Mouse (Mus musculus) right cerebral cortex, postnatal 10 days (tissue): Measurements from ENCODE around the gene Cryaa.
"Not testable (repeated sequence)": the region's sequence is repeated elsewhere in the genome, so short reads cannot be mapped to it uniquely, and the experiment has no call there.

Source experiments
- DNase-seq, 2 experiments: peaks; one replicate each; pipeline ENCODE4 v3.0.0; 2021; ENCODE audit warnings: low spot score in 2 of 2

Gene Cryaa

DNA sequence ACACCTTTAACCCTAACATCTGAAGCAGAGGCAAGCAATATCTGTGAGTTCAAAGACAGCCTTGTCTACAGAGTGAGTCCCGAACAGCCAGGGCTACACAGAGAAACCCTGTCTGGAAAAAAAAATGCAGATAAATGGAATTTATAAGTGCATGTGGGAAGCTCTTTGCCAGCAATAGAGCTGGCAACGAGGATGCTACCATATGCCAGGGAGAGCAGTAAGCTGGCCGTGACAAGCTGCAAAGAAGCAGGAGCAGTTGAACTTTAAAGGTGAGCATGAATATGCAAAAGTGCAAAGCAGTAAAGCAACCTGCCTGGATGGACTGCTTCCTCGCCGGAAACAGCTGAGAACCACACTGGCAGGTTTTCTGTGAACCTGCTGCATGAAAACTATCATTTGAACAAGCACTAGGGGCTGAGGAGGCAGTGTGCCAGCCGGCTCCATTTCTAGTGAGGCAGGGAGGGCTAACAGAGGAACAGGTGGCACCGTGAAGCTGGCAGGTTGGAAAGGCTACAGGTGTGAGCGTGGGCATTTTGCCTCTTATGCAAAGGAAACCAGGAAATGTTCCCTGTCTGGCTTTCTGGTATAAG, 16.9 kb upstream of the Cryaa start:
- DNase-seq = peak; percentile 87 to 89

DNA sequence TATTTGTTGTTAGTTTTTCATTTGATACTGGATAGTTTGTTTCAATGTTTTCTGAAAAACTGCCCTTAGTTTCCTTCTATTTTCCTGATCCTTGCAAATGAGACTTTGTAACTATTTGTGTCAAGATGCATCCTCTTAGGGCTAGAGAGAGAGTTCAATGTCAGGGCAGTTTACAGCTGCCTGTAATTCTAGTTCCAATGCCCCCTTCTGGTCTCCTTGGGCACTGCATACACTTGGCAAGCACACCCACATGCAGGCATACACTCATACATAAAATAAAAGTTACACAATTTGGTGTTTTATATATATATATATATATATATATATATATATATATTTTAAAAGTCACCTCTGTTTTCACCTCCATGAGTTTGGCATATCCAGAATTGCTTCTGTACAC, 14.8 kb upstream of the Cryaa start:
- DNase-seq = no peak

DNA sequence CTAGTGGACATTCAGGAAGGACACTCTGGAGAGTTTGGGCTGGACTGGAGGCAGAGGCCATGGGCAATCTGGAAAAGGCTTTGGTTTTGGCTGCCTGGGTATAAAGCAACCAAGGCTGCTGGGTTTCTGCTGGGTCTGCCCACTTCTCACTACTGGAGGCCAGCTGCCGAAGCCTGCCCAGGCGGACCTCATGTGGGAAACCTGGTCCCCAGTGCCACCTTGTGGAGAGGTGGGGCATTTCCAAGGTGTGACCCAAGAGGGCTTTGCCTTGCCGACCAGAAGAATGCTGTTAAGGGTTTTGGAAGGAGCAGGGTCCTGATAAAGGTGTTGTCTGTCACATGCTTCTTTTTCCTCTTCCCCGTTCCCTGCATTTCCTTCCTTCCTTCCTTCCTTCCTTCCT, 12.8 kb upstream of the Cryaa start:
- peak; percentile 76 to 84 for DNase-seq

DNA sequence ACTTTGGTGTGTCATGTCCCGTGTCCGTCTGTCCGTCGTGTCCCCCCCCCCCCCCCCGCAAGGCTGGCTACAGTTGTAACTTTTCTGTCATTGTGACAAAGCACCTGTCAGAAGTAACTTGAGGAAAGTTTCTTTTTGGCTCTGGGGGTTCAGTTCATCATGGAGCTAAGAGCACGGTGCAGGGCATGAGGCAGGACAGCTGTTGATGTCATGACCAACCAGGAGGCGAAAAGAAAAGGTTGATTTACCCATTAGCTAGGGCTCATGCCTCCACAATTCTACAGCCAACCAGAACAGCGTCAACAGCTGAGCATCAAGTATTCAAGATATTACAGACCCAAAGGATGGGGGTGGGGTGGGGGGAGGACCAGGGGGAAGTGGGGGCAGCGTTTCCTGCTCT, 9.3 kb upstream of the Cryaa start:
- DNase-seq = no peak

DNA sequence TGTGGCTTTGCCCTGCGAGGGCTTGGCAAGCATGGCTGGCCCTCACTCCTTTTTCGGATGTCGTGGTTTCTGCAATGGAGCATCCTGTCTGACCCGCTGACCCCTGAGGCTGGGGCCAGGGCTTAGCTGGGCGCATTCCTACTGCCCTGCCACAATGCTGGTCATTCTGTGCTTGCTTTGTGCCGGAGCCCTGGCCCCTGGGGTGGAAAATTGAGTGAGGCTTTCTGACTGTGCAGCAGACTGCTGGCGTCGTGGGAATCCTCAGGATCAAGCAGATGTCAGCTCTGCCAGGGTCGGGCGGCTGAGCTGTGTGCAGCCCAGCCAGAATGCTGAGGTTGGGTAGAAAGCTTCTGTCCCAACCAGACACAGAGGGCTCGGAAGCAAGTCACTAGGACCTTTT, 7.4 kb upstream of the Cryaa start:
- DNase-seq = no peak

DNA sequence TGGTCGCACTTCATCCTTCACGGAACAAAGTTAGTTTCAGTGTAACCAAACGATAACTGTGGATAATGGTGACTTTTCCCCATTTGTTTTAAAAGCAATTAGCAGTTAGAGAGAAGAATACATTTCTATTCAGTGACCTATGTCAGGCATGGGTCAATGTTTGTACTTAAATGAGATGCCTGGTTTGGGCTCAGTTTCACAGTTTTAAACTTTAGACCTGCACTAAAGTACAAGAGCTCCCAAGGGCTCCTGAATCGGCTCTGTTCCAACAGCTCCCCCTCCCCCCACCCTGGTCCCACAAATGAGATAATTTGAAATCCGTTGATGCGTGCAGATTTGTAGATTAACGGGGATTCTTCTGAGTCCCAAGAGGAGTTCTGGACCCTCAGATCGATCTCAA, 5.9 kb upstream of the Cryaa start:
- DNase-seq = no peak

DNA sequence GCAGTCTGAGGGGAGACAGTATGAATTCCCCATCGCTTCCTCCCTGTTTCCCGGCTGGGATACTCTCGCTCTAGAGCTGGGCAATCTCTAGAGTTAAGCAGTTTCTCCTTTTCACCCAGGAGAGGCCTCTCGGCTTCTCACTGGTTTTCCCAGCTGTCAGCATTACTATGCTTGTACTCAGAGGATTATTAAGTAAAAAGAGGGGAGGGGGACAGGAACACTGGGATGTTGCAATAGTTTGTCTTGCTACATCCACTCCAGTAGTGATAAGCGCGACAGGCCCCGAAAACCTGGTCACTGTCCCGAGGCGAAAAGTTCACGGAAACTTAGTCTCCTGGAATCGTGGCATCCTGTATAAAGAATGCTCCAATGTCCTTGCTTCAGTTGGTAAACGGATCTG, 5.3 kb upstream of the Cryaa start:
- DNase-seq = no peak

DNA sequence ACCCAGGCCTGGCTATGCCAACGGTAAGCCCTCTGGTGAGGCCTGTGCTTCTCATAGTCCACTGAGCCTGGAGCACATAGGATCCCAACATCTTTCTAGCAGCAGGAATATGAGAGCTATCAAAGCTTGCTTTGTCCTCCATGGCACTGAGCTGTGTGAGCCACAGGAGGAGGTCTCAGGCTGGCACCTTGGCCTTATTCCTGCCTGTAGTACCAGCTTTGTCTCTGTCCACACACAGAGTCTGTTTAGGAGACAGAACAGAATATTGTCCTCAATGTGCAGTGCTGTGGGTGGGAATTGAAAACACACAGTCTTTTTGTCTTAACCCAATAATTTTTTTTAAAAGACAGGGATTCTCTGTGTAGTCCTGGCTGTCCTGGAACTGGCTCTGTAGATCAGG, 3.2 kb upstream of the Cryaa start:
- no peak for DNase-seq

DNA sequence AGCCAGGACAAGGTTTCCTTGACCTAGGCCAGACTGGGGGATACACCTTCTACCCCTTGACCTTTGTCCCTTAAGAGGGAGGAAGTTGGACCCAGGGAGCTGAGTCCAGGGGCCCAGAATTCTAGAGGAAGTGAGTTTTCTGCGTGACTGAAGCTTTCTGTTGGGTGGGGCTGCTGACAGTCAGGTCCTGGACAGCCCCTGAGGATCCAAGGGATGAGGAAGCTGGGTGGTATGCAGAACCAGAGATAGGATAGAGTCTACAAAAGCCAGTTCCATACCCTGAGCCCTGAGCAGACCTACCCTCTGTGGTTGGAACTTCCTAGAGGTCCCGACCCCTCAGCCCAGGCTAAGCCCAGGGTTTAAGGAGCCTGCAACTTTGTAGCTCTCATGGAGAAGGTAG, 2.8 kb downstream of the Cryaa start:
- no peak for DNase-seq

DNA sequence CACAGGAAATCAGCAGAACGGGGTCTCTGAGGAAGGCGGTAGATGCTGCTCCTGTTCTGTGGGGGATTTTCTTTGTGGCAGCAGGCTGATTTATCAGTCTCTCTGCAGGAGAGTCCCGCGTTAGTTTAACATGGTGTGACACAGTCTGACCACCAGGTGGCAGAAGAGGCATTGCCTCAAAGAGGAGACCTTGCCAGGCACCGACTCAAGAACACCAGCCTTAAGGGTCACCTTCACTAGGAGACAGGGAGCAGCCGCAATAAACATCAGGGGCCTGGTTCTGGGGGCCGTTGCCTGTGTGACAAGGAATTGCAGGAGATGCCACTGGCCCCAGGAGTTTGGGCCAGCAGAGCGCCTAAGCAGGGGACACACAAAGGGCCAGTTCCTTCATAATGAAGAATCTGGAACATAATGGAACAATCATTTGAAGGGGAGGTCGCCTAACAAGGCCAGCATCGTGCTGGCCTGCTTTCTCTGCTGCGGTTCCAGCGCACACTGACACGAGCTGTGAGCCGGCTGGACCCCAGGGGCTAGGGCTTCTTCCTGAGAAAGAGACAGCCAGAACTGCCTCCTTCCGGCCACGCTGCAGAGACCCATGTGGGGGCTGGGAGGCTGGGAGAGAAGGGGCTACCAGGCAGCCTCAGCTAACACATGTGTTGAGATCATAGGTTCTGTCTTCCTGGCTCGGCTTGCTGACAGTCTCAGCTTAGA, 8.1 kb downstream of the Cryaa start:
- peak; percentile 92 to 94 for DNase-seq

DNA sequence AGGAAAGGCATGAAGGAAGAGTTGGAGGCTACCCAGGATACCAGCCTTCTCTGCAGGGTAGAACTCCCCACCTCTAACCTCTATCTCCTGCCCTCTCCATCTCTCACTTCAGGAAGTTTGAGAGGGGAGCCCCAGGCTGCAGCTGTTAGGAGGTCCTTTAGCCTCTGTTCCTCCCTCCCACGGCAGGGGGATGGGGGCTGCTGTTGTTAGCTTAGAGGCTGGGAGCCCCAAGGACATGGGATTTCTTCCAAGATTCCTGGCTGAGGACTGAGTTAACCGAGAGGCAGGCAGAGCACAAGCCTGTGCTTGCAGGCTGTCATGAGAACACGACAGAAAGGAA, 8.6 kb downstream of the Cryaa start:
- DNase-seq = peak in 1 of 2 experiments; percentile 30

DNA sequence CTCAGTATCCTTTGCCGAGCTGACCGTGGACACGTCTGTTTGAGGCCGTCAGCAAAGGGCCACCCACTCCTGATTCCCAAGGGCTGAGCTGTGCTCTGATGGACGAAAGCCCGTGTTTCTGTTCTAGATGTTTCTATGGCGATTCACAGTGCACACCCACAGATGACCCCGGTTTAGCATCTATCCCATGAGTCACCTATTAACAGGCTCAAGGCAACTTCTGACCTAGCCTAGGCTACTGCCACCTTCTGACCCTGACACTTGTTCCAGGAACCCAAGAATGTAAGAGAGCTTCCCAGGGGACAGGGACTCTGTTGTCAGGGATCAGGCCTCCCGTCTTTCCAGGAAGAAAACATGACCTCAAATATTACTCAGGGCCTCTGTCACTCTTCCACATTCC, 10.5 kb downstream of the Cryaa start:
- no peak for DNase-seq

DNA sequence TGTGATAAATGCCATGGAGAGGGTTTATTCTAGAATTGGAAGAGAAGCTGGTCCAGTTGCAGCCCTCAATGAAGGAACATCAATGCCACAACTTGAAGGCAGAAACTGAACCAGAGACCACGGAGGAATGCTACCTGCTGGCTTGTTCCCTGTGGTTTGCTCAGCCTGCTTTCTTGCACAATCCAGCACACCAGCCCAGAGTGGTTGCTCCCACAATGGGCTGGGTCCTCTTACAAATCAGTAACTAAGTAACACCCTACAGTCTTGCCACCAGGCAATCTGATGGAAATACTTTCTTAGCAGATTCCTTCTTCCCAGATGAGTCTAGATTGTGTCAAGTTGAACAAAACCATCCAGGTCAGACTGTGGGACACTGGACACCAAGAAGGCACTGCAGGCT, 12.0 kb downstream of the Cryaa start:
- no peak for DNase-seq

DNA sequence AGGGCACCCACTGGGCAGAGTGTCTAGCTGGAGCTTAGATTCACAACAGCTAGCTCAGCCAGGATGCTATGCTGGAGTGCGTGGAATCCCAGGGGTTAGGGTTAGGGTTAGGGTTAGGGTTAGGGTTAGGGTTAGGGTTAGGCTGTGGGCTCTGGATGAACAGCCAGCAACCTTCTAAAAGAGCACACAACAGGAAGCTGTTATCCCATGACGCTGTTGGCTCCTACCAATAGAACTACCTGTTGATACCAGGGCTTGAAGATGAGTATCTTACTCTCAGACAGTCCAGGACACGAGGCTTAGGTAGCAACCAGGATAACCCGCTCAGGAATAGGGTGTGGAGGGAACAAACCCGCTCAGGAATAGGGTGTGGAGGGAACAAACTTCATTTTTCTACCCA, 15.3 kb downstream of the Cryaa start:
- no peak for DNase-seq

DNA sequence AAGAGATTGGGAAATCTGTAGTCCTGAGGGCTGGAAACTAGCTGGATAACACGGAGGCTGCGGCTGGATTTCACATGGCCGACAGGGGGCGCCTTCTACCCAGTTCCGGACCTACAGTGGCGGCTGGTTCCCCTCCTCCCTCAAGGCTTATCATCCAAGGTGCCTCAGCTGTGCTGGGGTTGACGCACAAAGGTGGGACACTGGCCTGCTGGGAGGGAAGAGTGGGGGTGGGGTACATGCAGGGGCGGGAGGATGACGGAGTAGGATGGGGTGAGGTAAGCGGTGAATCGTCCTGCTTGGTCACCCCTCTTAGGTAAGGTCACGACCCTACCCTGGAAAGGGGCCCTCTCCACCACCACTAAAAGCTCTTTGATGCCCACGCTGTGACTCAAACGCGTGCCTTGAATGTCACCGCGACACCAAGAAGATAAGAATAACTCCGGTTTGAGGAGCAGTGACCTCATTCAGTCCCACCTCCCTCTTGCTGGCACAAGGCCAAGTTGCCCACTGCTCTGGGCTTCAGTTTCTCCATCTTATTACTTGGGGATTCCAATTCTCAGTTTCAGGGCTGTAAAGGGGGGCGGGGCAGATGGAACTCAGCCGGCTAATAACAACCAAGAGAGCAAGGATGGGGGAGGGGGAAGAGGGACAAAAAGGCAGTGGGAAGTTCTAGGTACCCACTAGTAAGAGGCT, 15.9 kb downstream of the Cryaa start:
- DNase-seq = peak; percentile 64 to 80

DNA sequence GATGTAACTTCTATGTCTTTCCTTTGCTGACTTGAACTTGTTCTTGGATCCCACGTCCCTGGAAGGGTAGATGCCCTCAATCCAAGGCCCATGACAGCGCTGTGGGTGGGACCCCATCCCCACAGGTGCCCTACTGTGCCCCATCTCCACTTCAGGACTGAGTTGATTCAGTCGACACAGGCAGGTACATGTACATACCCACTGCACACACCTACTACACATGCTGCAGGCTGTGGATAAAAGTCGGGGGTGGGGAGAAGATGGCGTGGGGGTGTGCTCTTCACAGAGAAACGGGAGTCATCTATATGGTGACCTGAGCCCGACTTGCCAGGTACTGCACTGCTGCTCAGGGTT, 16.4 kb downstream of the Cryaa start:
- no peak for DNase-seq

DNA sequence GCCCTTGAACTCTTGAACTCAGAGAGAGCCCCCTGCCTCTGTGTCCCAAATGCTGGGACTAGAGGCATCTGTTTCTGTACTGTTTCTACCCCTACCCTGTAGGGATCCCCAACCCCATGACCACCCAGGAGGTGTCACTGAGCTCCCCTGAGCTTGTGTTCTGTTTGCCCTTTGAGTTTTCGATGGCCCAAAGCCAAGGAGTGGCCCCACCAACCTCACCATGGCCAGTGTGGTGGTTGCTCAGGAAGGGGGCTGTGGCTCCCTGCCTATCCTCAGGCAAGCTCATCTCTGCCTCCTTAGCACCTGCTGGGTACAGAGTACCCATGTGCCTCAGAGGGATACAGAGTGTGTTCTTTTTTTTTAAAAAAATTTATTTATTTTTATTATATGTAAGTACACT, 17.3 kb downstream of the Cryaa start:
- DNase-seq = no peak

DNA sequence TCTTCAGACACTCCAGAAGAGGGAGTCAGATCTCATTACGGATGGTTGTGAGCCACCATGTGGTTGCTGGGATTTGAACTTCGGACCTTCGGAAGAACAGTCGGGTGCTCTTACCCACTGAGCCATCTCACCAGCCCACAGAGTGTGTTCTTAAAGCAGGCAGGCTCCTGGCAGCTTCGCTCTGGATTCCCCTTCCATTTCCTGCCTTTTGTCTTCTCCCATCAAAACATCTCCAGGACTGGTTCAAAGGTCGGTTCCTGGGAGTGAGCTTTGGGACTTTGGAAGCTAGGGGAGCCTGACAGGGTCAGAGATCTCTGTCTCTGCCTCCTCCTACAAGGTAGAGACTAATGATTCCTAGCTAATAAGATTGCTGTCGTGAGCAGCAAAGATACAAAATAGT, 17.7 kb downstream of the Cryaa start:
- DNase-seq = not testable (repeated sequence)

DNA sequence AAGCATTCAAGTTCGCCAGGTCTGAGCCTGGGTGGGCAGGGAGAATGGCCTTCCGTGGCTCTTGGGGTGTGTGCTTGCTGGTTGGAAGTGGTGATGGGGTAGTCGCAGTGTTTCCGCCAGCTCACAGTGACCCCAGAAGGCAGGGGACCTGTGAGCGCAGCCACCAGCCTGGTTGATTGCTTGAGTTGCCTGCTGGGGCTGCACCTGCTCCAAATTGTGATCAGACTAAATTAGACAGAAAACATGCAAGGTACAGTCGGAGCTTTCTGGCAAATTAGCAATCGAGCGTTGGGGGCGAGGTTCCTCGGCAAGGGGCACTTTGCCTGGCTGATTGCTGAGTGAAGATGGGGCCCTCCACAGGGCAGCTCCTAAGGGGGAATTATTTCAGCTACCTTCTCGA, 20.7 kb downstream of the Cryaa start:
- no peak for DNase-seq

DNA sequence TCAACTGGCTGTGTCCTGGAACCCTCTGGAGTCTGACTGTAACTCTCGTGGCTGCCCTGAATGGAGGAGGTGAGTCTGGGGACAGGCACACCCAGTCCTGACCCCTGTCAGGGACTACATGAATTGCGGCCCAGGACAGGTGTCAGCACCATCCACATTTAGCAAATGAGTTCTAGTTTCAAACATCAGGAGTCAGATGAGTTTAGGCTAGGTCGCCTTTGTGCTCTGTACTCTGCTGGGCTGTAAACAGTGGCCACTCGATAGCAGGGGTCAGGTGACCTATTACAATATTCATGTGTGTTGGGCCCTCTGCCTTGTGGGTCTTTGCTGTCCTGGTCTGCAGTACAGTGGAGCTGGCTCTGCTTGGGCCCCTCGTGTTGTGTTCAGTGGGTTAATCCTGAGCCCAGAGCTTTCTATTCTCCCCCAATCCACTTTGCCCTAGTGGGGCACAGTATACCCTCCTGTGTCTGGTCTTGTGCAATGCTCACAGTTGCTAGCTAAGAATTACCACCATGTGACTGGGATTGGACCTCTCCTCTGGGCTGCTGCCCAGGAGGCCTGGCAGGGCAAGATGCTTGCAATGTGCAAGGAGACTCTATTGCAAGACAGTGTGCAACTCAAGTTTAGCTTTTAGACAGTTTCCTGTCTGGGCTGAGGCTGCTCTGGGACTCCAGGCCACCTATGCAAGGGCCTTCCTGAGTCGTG, 25.8 kb downstream of the Cryaa start:
- DNase-seq = peak; percentile 40 to 46

DNA sequence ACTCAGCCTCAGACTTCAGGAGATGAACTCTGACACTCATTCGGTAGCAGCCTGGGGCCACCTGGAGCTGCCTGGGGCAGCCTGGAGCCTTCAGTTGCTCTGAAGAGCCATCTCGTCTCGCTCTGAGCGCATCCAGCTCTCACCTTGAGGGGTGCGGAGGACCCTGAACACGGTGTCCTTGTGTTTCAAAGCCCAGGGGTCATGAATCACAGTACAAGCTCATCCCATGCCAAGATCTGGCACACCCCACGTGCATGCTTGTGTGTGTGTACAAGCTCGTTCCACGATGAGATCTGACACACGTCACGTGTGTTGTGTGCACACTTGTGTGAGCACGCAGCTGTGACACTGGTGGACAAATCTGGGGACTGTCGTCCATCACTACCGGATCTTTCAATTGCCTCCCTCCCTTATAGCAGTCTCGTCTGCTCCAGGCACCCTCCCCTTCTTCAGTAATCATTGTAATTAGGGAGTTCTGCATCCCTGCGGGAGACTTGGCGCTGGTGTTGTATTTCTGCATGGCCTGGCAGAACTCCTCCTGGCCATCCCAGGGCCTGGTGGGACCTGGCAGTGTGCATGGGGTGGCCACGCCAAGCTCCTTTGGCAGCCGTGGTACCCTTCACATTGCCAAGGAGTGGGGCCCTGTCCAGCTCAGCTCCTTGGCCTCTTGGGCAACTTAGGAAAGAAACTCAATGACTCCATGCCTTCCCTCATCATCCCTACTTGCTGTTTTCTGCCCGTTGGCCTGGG, 27.8 kb downstream of the Cryaa start:
- DNase-seq = peak; percentile 79 to 81

DNA sequence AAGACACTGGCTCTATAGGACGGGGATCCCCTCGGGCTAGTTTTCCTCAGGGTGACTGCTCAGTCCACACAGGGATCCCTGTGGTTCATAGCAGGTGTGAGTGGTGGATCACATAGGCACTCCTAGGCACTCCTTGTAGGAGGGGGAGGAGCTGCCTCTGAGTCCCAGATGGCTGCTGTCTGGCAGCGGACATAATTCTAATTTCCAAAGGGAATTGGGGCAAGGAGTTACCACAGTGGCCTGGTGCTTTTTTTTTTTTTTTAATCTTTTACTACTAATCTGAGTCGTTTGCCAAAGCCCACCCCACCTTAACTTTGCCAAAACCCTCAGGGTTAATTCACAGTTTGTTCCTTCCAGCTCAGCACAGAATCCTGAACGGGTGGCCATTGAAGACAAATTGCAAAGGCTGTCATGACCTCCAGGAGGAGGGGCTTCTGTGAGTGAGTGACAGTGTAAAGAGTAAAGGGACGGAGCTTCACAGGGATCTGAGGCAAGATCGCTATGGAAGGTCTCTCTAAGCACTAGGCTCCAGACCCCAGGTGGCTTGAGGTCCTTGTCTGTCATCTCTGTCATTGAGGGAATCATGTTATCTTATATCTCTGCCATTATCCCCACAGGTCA, 31.6 kb downstream of the Cryaa start:
- DNase-seq = no peak
